Mouse (Mus musculus): ENCODE results near the gene Mrpl24.

- TF ChIP-seq CTCF (IDR thresholded peaks at IDR 0.05; ENCODE audit: low read depth) (no peak), EP300 (IDR thresholded peaks at IDR 0.05; ENCODE audit: low read depth) (no peak)
Observed at GRCm38 (mm10) chr3:87899266-87899665, 20.0 kb upstream of the Mrpl24 start.
